ENCODE assay signal across 8 mouse cellular contexts in the genomic region with DNA sequence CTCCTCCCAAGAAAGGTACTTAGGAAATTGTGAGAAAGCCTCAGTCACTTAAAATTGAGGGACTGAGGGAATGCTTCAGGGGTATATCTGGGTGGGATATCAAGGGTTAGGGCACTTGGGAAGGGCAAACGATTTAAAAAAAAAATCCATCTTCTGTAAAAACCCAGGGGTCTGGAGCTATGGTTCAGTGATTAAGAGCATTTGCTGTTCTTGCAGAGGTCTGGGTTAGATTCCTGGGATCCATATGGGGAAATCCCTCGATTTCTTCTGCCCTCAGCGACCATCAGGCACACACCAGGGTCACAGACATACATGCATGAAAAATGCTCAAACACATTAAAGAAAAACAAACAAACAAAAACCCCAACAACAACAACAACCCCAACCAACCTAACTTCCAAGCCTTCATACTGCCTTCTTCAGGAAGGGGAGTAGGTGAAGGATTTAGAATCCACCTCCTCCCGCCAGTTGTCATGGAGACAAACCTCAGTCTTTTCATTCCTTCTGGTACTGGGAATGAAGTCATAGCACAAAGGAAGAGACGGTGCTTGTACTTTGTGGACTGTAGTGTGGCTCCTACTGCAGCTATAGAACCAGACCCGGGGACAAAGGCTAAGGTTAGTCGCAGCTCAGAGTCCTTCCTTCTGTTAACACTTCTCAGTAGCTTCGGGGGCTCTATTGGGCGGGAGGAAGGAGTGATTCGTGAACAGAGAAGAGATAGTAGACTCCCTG. TPM values are rescaled to one million over a fixed set of nuclear protein-coding genes. Genes with fewer than 3 reads are reported as not detected.
DNase-seq lines count a peak whose midpoint lies in the region; ATAC-seq and TF ChIP-seq lines count a peak whose summit lies in the region.

No protein-coding gene starts in this region.

- no peak for TF ChIP-seq EP300 in heart, postnatal 0 days (IDR thresholded peaks at IDR 0.05; ENCODE audit: low read depth)

- WGBS in heart, postnatal 0 days = 10% methylated on average over 10 of the region's 10 CpGs
- WGBS in forebrain, embryonic 10.5 days = 6% methylated on average over 10 of the region's 10 CpGs
- WGBS in liver, embryonic 12.5 days (ENCODE audit: insufficient replicate concordance) = 11% methylated on average over 10 of the region's 10 CpGs

- TF ChIP-seq CTCF in heart, postnatal 0 days (IDR thresholded peaks at IDR 0.05; ENCODE audit: low read depth) = no peak

- ATAC-seq in heart, postnatal 0 days (ENCODE audit: insufficient read depth, low read depth) = peak; percentile 47
- ATAC-seq in liver, embryonic 12.5 days = peak; percentile 38

- H3K27me3 ChIP-seq in heart, postnatal 0 days (ENCODE audit: control insufficient read depth, insufficient read depth, low read length) = no peaks in the 10 kb centered on the region
- no peaks in the 10 kb centered on the region for H3K27me3 ChIP-seq in forebrain, embryonic 10.5 days (ENCODE audit: poor library complexity, severe bottlenecking)
- H3K27me3 ChIP-seq in liver, embryonic 12.5 days (replicated peaks) = no peaks in the 10 kb centered on the region

- peak overlapping the region; percentile 99 for H3K27ac ChIP-seq in heart, postnatal 0 days (ENCODE audit: low read depth)
- peak overlapping the region; percentile 99 for H3K27ac ChIP-seq in forebrain, embryonic 10.5 days
- peak overlapping the region; percentile 94 for H3K27ac ChIP-seq in liver, embryonic 12.5 days

- peaks cover 26% of the 10 kb centered on the region for H3K4me1 ChIP-seq in heart, postnatal 0 days (ENCODE audit: control insufficient read depth, insufficient read depth)
- H3K4me1 ChIP-seq in forebrain, embryonic 10.5 days = peaks cover 53% of the 10 kb centered on the region
- H3K4me1 ChIP-seq in liver, embryonic 12.5 days = peaks cover 75% of the 10 kb centered on the region

- no peaks in the 10 kb centered on the region for H3K36me3 ChIP-seq in heart, postnatal 0 days (replicated peaks; ENCODE audit: control insufficient read depth, insufficient read depth, low read length)
- peaks cover 3% of the 10 kb centered on the region for H3K36me3 ChIP-seq in forebrain, embryonic 10.5 days (replicated peaks)
- H3K36me3 ChIP-seq in liver, embryonic 12.5 days = peaks cover 19% of the 10 kb centered on the region; the same call in 1 of the 2 replicates

- no peaks in the 10 kb centered on the region for H3K9me3 ChIP-seq in heart, postnatal 0 days (replicated peaks; ENCODE audit: control insufficient read depth, low read length)
- no peaks in the 10 kb centered on the region for H3K9me3 ChIP-seq in forebrain, embryonic 10.5 days
- no peaks in the 10 kb centered on the region for H3K9me3 ChIP-seq in liver, embryonic 12.5 days (replicated peaks)

- DNase-seq in heart, postnatal 0 days (ENCODE audit: low spot score) = no peak
- no peak for DNase-seq in heart, adult 8-10 months (ENCODE audit: low spot score)
- peak; percentile 78 for DNase-seq in MN1 (ENCODE audit: low spot score)
- DNase-seq in forebrain, embryonic 10.5 days (ENCODE audit: extremely low spot score, low spot score) = no peak
- peak; percentile 73 for DNase-seq in telencephalon, adult 2 months (ENCODE audit: low read depth, low spot score)
- no peak for DNase-seq in spleen, adult 12 weeks (ENCODE audit: low spot score)
- no peak for DNase-seq in urinary bladder, postnatal 10 days (ENCODE audit: low spot score)

- H3K4me2 ChIP-seq in heart, postnatal 0 days (ENCODE audit: low read depth, low read length) = peak overlapping the region; percentile 86
- peak overlapping the region; percentile 73 for H3K4me2 ChIP-seq in liver, embryonic 12.5 days

- H3K4me3 ChIP-seq in heart, postnatal 0 days (ENCODE audit: low read depth, low read length) = peak overlapping the region; percentile 80
- peak overlapping the region; percentile 83 for H3K4me3 ChIP-seq in forebrain, embryonic 10.5 days
- H3K4me3 ChIP-seq in liver, embryonic 12.5 days = peak overlapping the region; percentile 75

- H3K9ac ChIP-seq in heart, postnatal 0 days (replicated peaks; ENCODE audit: low read depth, low read length) = peak overlapping the region; percentile 82
- H3K9ac ChIP-seq in liver, embryonic 12.5 days = peak overlapping the region; percentile 93

RNA-seq across cellular contexts. Expression of gene Pank2, which starts 0.6 kb away (rescaled TPM):
- 9.6 and 44.3 TPM in 2 replicates for total RNA-seq in heart, postnatal 0 days (2014; rRNA removed; ENCODE audit: low replicate concordance)
- polyA plus RNA-seq in heart, postnatal 0 days (2015; fragmentation: Nextera tagmentation; extraction: Ambion mirVana) = 18.1 and 19.2 TPM in 2 replicates
- total RNA-seq in heart, adult 8-10 months (2022) = 10 to 100 TPM; 18.0 to 28.0 (median 23.2) TPM
- 38.9 and 44.8 TPM in 2 replicates for polyA plus RNA-seq in forebrain, embryonic 10.5 days (2016; fragmentation: Nextera tagmentation; extraction: Ambion mirVana)
- 42.0 and 44.8 TPM in 2 replicates for polyA plus RNA-seq in liver, embryonic 12.5 days (2016; fragmentation: Nextera tagmentation; extraction: Ambion mirVana)

RNA-seq across cellular contexts. Expression of gene Mavs, which starts 27.8 kb away (rescaled TPM):
- 32.5 and 38.0 TPM in 2 replicates for total RNA-seq in heart, postnatal 0 days (2014; rRNA removed; ENCODE audit: low replicate concordance)
- polyA plus RNA-seq in heart, postnatal 0 days (2015; fragmentation: Nextera tagmentation; extraction: Ambion mirVana) = 27.4 and 27.8 TPM in 2 replicates
- total RNA-seq in heart, adult 8-10 months (2022) = 10 to 100 TPM; 65.6 to 80.8 (median 72.3) TPM
- 19.7 and 20.1 TPM in 2 replicates for polyA plus RNA-seq in forebrain, embryonic 10.5 days (2016; fragmentation: Nextera tagmentation; extraction: Ambion mirVana)
- polyA plus RNA-seq in liver, embryonic 12.5 days (2016; fragmentation: Nextera tagmentation; extraction: Ambion mirVana) = 31.8 and 33.3 TPM in 2 replicates

RNA-seq across cellular contexts. Expression of gene Ap5s1, which starts 54.8 kb away (rescaled TPM):
- 95.1 and 107 TPM in 2 replicates for total RNA-seq in heart, postnatal 0 days (2014; rRNA removed; ENCODE audit: low replicate concordance)
- 63.6 and 65.5 TPM in 2 replicates for polyA plus RNA-seq in heart, postnatal 0 days (2015; fragmentation: Nextera tagmentation; extraction: Ambion mirVana)
- 10 to 100 TPM; 31.8 to 42.6 (median 37.9) TPM for total RNA-seq in heart, adult 8-10 months (2022)
- polyA plus RNA-seq in forebrain, embryonic 10.5 days (2016; fragmentation: Nextera tagmentation; extraction: Ambion mirVana) = 23.2 and 26.9 TPM in 2 replicates
- polyA plus RNA-seq in liver, embryonic 12.5 days (2016; fragmentation: Nextera tagmentation; extraction: Ambion mirVana) = 16.4 and 17.0 TPM in 2 replicates

Comparison
In these comparisons a context has a peak if more than half of its experiments do, and no peak if none do; other contexts are left out.
1. DNase-seq: peak in MN1 (single experiment) and telencephalon, adult 2 months (single experiment); none in heart, postnatal 0 days (single experiment), heart, adult 8-10 months (single experiment), forebrain, embryonic 10.5 days (single experiment), spleen, adult 12 weeks (single experiment) and urinary bladder, postnatal 10 days (single experiment).
2. Peak in every context shown above with its lines, with median percentiles within 50 percentile points of each other: H3K27ac ChIP-seq and H3K4me3 ChIP-seq.